Mouse (Mus musculus) hindbrain, embryonic 12.5 days (tissue): Measurements from ENCODE around the gene Dhx29. TPM values are rescaled to one million over a fixed set of nuclear protein-coding genes. Genes with fewer than 3 reads are reported as not detected.

Experiments used
- ATAC-seq: fragments of 200-750 bp; cut with Nextera tagmentation; 2 replicates; pipeline ENCODE4 v1.8.0; 2017; ENCODE audit warnings: moderate TSS enrichment; ENCODE audit not compliant: low FRiP score
- H3K27ac ChIP-seq: fragments of 300-500 bp; sonication (generic); 2 replicates; pipeline ENCODE4 v1.5.1; 2016; ENCODE audit warnings: mild to moderate bottlenecking
- H3K27me3 ChIP-seq: fragments of 300-500 bp; sonication (generic); 2 replicates; pipeline ENCODE4 v1.6.1; 2016; ENCODE audit warnings: mild to moderate bottlenecking
- H3K36me3 ChIP-seq: fragments of 300-500 bp; sonication (generic); 2 replicates; pipeline ENCODE4 v1.6.1; 2016; ENCODE audit warnings: mild to moderate bottlenecking
- H3K4me1 ChIP-seq: fragments of 300-500 bp; sonication (generic); 2 replicates; pipeline ENCODE4 v1.6.1; 2016
- H3K4me2 ChIP-seq: fragments of 300-500 bp; sonication (generic); replicated peaks from 2 replicates; pipeline ENCODE4 v1.6.1; 2016; ENCODE audit warnings: mild to moderate bottlenecking
- H3K4me3 ChIP-seq: fragments of 300-500 bp; sonication (generic); 2 replicates; pipeline ENCODE4 v1.5.1; 2016; ENCODE audit warnings: mild to moderate bottlenecking
- H3K9ac ChIP-seq: fragments of 300-500 bp; sonication (generic); 2 replicates; pipeline ENCODE4 v1.6.1; 2016; ENCODE audit warnings: mild to moderate bottlenecking, moderate library complexity
- H3K9me3 ChIP-seq: fragments of 300-500 bp; sonication (generic); replicated peaks from 2 replicates; pipeline ENCODE4 v1.6.1; 2016; ENCODE audit warnings: mild to moderate bottlenecking
- WGBS: fragments of 180-500 bp; shearing (Covaris S2); methylation state at CpG from one replicate; pipeline ENCODE4 v1.1.7; 2016; 5-methylcytosine and 5-hydroxymethylcytosine counted together
- polyA plus RNA-seq: library from polyadenylated mRNA; unstranded; fragments of >200 nt; fragmentation: Nextera tagmentation; extraction: Ambion mirVana; gene quantifications from 2 replicates; pipeline ENCODE4 v1.2.1, GENCODE M21; 2016

Dhx29 gene
- polyA plus RNA-seq, 1 experiment from 2014 or later: 38.1 TPM

- Histone ChIP-seq H3K4me3 (peak overlapping the region; percentile 41), H3K27me3 (peaks cover 88% of the 10 kb centered on the region), H3K36me3 (no peaks in the 10 kb centered on the region), H3K9me3 (no peaks in the 10 kb centered on the region), H3K4me1 (peaks cover 46% of the 10 kb centered on the region), H3K9ac (no peak overlapping the region), H3K4me2 (peak overlapping the region; percentile 84), H3K27ac (no peak overlapping the region)
- ATAC-seq: no peak
- WGBS: under 1% methylated on average over 19 of the region's 19 CpGs
These were observed 61.6 kb downstream of the Dhx29 start for GRCm38 (mm10) chr13:112988866-112989265.

GRCm38 (mm10) chr13:112989541-112989940 lies 62.3 kb downstream of the Dhx29 start:
- ATAC-seq: no peak
- peak overlapping the region; percentile 26 for H3K4me2 ChIP-seq
- no peak overlapping the region for H3K9ac ChIP-seq
- no peaks in the 10 kb centered on the region for H3K9me3 ChIP-seq
- WGBS: under 1% methylated on average over 23 of the region's 23 CpGs
- H3K4me1 ChIP-seq: peaks cover 52% of the 10 kb centered on the region
- H3K27ac ChIP-seq: no peak overlapping the region
- H3K27me3 ChIP-seq: peaks cover 89% of the 10 kb centered on the region
- no peak overlapping the region for H3K4me3 ChIP-seq
- no peaks in the 10 kb centered on the region for H3K36me3 ChIP-seq

- ATAC-seq: no peak
- H3K9ac ChIP-seq: no peak overlapping the region
- no peak overlapping the region for H3K4me3 ChIP-seq
- WGBS: 10% methylated on average over 4 of the region's 4 CpGs
- H3K27me3 ChIP-seq: peaks cover 95% of the 10 kb centered on the region
- H3K36me3 ChIP-seq: no peaks in the 10 kb centered on the region
- no peak overlapping the region for H3K4me2 ChIP-seq
- no peak overlapping the region for H3K27ac ChIP-seq
- no peaks in the 10 kb centered on the region for H3K9me3 ChIP-seq
- peaks cover 52% of the 10 kb centered on the region for H3K4me1 ChIP-seq
These were observed 63.1 kb downstream of the Dhx29 start for GRCm38 (mm10) chr13:112990346-112990745.

GRCm38 (mm10) chr13:112993531-112994152 lies 66.4 kb downstream of the Dhx29 start, which contains the start of gene Mcidas:
Mcidas (plus strand) TSS chr13:112993845.
- ATAC-seq: peak; percentile 34
- Histone ChIP-seq H3K27ac (no peak within 1 kb of the TSS), H3K4me2 (peak within 1 kb of the TSS; percentile 79), H3K9ac (peak within 1 kb of the TSS; percentile 51), H3K4me3 (peak within 1 kb of the TSS; percentile 40), H3K27me3 (peaks cover 95% of the 10 kb centered on the region), H3K36me3 (no peaks in the 10 kb centered on the region), H3K4me1 (peaks cover 31% of the 10 kb centered on the region), H3K9me3 (no peaks in the 10 kb centered on the region)
- 0% methylated on average over 63 of the region's 63 CpGs for WGBS

- peak; percentile 57 for ATAC-seq
- H3K27ac ChIP-seq: no peak overlapping the region
- H3K4me1 ChIP-seq: peaks cover 31% of the 10 kb centered on the region
- under 1% methylated on average over 25 of the region's 25 CpGs for WGBS
- H3K27me3 ChIP-seq: peaks cover 95% of the 10 kb centered on the region
- no peaks in the 10 kb centered on the region for H3K9me3 ChIP-seq
- peak overlapping the region; percentile 40 for H3K4me3 ChIP-seq
- H3K4me2 ChIP-seq: peak overlapping the region; percentile 79
- no peaks in the 10 kb centered on the region for H3K36me3 ChIP-seq
- H3K9ac ChIP-seq: peak overlapping the region; percentile 51; the same call in 1 of the 2 replicates
These were observed 66.9 kb downstream of the Dhx29 start for GRCm38 (mm10) chr13:112994191-112994590.

GRCm38 (mm10) chr13:112996407-112996806 lies 69.2 kb downstream of the Dhx29 start:
- H3K27ac ChIP-seq: no peak overlapping the region
- H3K27me3 ChIP-seq: peaks cover 91% of the 10 kb centered on the region
- H3K4me2 ChIP-seq: no peak overlapping the region
- H3K9me3 ChIP-seq: no peaks in the 10 kb centered on the region
- H3K4me1 ChIP-seq: peaks cover 27% of the 10 kb centered on the region
- H3K9ac ChIP-seq: no peak overlapping the region
- no peak overlapping the region for H3K4me3 ChIP-seq
- WGBS: 64% methylated on average over 4 of the region's 4 CpGs
- H3K36me3 ChIP-seq: no peaks in the 10 kb centered on the region
- no peak for ATAC-seq

- no peak for ATAC-seq
- WGBS: 67% methylated on average over 6 of the region's 6 CpGs
- Histone ChIP-seq H3K4me3 (no peak overlapping the region), H3K9ac (no peak overlapping the region), H3K36me3 (no peaks in the 10 kb centered on the region), H3K9me3 (no peaks in the 10 kb centered on the region), H3K27me3 (peaks cover 91% of the 10 kb centered on the region), H3K4me1 (peaks cover 27% of the 10 kb centered on the region), H3K4me2 (no peak overlapping the region), H3K27ac (no peak overlapping the region)
These were observed 70.1 kb downstream of the Dhx29 start for GRCm38 (mm10) chr13:112997369-112997768.

GRCm38 (mm10) chr13:112998427-112999201 lies 71.4 kb downstream of the Dhx29 start:
- peaks cover 81% of the 10 kb centered on the region for H3K27me3 ChIP-seq
- WGBS: under 1% methylated on average over 46 of the region's 46 CpGs
- H3K9me3 ChIP-seq: no peaks in the 10 kb centered on the region
- H3K4me1 ChIP-seq: peaks cover 22% of the 10 kb centered on the region
- peak overlapping the region; percentile 40 for H3K4me3 ChIP-seq
- no peaks in the 10 kb centered on the region for H3K36me3 ChIP-seq
- peak; percentile 29; the same call in 1 of the 2 replicates for ATAC-seq
- peak overlapping the region; percentile 88 for H3K4me2 ChIP-seq
- H3K27ac ChIP-seq: no peak overlapping the region
- H3K9ac ChIP-seq: peak overlapping the region; percentile 60

GRCm38 (mm10) chr13:113000090-113000489 lies 72.8 kb downstream of the Dhx29 start:
- 75% methylated on average over 3 of the region's 3 CpGs for WGBS
- Histone ChIP-seq H3K27me3 (peaks cover 66% of the 10 kb centered on the region), H3K9ac (no peak overlapping the region), H3K36me3 (no peaks in the 10 kb centered on the region), H3K27ac (no peak overlapping the region), H3K4me2 (no peak overlapping the region), H3K4me1 (peaks cover 13% of the 10 kb centered on the region), H3K4me3 (no peak overlapping the region), H3K9me3 (no peaks in the 10 kb centered on the region)
- ATAC-seq: no peak

- Histone ChIP-seq H3K36me3 (no peaks in the 10 kb centered on the region), H3K27ac (no peak overlapping the region), H3K9me3 (no peaks in the 10 kb centered on the region), H3K4me1 (peaks cover 13% of the 10 kb centered on the region), H3K27me3 (peaks cover 59% of the 10 kb centered on the region), H3K4me2 (no peak overlapping the region), H3K9ac (no peak overlapping the region), H3K4me3 (no peak overlapping the region)
- ATAC-seq: no peak
- 69% methylated on average over 9 of the region's 9 CpGs for WGBS
These were observed 73.5 kb downstream of the Dhx29 start for GRCm38 (mm10) chr13:113000576-113001318.

GRCm38 (mm10) chr13:113012683-113013082 lies 85.4 kb downstream of the Dhx29 start:
- Histone ChIP-seq H3K27ac (no peak overlapping the region), H3K36me3 (no peaks in the 10 kb centered on the region), H3K4me1 (no peaks in the 10 kb centered on the region), H3K9ac (no peak overlapping the region; the same call in 1 of the 2 replicates), H3K4me3 (no peak overlapping the region), H3K4me2 (no peak overlapping the region), H3K9me3 (no peaks in the 10 kb centered on the region), H3K27me3 (no peaks in the 10 kb centered on the region)
- no peak for ATAC-seq
- 83% methylated on average over 6 of the region's 6 CpGs for WGBS
